Mouse (Mus musculus) hindbrain, embryonic 14.5 days (tissue): ENCODE data around the gene Smim15. TPM values are rescaled to one million over a fixed set of nuclear protein-coding genes. Genes with fewer than 3 reads are reported as not detected.

Source experiments
- polyA plus RNA-seq: library from polyadenylated mRNA; unstranded; fragments of >200 nt; fragmentation: Nextera tagmentation; extraction: Ambion mirVana; gene quantifications from 2 replicates; pipeline ENCODE4 v1.2.1, GENCODE M21; 2014

Gene Smim15
- polyA plus RNA-seq, 1 experiment from 2014 or later: 33.6 TPM

Other genes starting within 250 kb of the Smim15 start
- 68.5 and 70.5 TPM in 2 replicates for gene Ndufaf2, start 114.2 kb downstream of the Smim15 start, polyA plus RNA-seq
- gene Ercc8, start 114.3 kb downstream of the Smim15 start, polyA plus RNA-seq: 30.8 and 31.5 TPM in 2 replicates
- gene Elovl7, start 170.0 kb downstream of the Smim15 start, polyA plus RNA-seq: 2.5 and 3.0 TPM in 2 replicates